Mouse (Mus musculus) kidney, postnatal 36 days (tissue): Measurements from ENCODE around the gene Kcnip1.

ENCODE experiments used
- DNase-seq, 2 experiments: peaks; one replicate each; pipeline ENCODE4 v3.0.0; 2021 to 2022; ENCODE audit warnings: mixed read lengths in 2 of 2

Kcnip1 gene

GRCm38 (mm10) chr11:33992938-33993337, at the start of gene Kcnip1:
Gene Kcnip1 (minus strand): TSS chr11:33993152.
- DNase-seq, result no peak

- DNase-seq, result no peak
Observed at GRCm38 (mm10) chr11:34040061-34040460, 47.1 kb upstream of the Kcnip1 start.

DNA sequence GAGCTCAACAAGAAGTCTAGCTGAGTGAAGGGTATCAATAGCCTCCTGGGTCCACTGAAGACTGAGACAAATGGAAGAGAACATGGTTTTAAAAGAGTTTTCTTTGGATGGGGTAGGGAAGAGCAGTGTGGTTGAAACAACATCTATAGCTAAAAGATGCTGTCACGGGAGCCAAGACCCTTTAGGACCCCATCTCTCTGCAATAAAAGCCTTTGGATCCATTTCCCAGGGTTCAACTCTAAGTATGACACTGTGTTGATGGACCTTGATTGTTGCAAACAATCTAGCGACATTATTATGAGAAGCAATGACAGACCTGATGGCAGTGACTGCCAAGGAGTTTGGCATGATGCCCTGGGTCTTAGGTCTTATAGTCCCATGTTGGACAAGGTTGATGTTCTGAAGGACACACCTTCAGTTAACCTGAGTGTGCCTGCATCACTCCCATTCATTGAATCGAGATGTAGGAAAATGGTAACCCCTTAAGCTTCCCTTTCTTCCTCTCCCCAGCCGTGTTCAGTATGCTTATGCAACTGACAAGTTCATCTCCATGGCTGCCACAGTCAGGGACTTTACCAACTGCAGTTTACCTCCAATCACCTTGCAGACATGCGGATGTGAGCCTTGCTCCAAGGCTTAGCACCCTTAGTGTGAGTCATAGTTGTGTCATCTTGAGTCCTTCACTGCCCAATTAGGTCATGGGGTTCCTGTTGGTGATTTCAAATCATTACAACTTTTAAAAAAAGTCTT, 43.1 kb upstream of the Kcnip1 start:
- DNase-seq, result no peak

GRCm38 (mm10) chr11:34034794-34035193, 41.8 kb upstream of the Kcnip1 start:
- no peak for DNase-seq

DNA sequence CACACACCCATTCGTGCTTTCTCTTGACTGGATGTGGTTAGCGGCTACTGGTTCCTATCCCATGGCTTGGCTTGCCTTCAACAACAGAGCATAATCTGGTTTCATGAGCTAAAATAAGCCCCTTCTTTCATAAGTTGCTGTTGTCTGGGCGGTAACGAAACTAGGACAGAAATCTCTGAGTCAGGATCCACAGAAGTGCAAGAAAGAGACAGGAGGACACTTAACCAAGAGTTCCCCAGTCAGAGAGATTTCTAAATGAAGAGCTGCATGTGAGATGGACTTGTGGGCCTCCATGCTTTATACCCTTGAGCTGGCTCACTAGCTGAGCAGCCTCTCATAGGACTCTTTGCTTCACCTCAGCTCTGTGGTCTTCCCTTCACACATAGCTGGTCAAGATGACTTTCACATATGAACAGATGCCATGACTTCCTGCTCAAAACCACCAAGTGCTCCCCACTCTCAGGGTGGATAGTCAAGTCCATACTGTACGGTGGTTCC, 41.1 kb upstream of the Kcnip1 start:
- no peak for DNase-seq

GRCm38 (mm10) chr11:34031015-34031805, 38.3 kb upstream of the Kcnip1 start:
- DNase-seq, result peak; percentile 14 to 19

DNA sequence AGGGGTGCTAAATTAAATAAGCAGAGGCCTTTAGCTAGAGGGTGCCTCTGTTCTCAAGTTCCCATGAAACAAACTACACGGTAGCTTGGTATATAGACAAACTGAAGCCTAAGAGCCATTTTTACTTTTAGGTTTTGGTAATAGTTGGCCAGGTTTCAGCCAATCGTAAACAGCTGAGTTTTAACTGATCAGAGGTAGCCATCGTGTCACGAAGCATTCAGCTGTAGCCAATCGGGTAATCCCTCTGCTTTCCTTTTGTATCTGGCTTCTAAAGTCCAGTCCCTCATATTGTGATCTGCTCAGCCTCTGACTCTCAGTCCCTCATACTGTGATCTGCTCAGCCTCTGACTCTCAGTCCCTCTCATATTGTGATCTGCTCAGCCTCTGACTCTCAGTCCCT, 36.7 kb upstream of the Kcnip1 start:
- no peak for DNase-seq

DNA sequence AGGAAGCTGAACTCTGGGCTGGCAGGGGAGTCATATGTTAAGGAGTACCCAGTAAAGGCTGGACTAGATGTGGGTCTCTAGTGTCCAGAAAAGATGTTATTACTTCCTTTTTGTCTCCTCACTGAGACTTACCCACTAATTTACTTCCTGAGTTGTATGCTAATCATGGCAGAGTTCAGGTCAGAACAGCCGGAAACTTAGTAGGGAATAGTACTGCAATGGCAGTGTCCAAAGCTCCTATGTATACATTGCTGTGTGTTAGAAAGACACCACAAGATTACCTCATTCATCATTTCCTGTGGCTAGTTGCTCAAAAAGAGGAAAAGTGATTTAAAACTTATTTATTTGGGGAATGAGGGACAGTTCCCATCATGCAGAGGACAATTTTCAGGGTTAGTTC, 32.1 kb upstream of the Kcnip1 start:
- no peak for DNase-seq

- DNase-seq, result no peak
Observed at GRCm38 (mm10) chr11:34012007-34012652, 19.2 kb upstream of the Kcnip1 start.

GRCm38 (mm10) chr11:34010859-34011172, 17.9 kb upstream of the Kcnip1 start:
- DNase-seq, result peak in 1 of 2 experiments; percentile 22

- no peak for DNase-seq
Observed at GRCm38 (mm10) chr11:34010133-34010858, 17.3 kb upstream of the Kcnip1 start.

- DNase-seq, result no peak
Observed at GRCm38 (mm10) chr11:34009316-34010087, 16.6 kb upstream of the Kcnip1 start.

DNA sequence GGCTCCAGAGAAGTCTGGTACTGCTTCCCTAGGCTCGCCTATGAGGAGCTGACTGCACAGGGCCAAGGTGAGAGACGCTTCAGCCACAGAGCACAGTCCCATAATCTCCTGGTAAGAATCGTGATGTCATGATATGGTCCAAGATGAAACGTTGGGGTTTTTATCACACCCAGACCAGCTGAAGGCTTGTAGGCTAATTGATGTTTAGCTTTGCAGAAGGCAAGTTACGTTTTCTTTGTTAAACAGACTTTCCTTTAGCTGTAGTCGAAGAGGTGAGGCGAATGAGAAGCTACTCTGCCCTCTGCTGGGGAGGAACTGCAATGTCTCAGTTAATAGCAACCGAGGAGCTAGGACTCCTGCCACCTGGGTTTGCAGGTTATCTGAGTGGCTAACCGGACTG, 15.8 kb upstream of the Kcnip1 start:
- DNase-seq, result peak; percentile 43 to 71

GRCm38 (mm10) chr11:34008214-34008613, 15.3 kb upstream of the Kcnip1 start:
- DNase-seq, result no peak

DNA sequence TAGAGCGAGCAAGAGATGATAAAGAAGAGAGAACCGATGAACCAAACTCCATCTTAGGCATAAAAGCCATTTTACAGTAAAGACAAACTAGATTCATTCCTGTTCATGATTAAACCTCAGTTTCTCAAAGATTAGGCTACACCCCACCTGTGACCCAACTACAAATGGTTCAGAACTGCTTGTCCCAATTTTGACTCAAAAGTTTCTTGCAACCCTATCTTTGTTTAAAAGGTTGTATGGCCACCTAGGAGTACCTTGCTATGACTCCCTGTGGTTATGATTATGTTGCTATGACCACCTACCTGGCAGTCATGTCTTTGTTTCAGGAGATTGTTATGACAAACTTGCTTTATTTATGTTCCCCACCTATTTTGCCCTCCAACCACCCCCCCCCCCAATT, 14.7 kb upstream of the Kcnip1 start:
- DNase-seq, result no peak

GRCm38 (mm10) chr11:34002593-34002965, 9.6 kb upstream of the Kcnip1 start:
- no peak for DNase-seq

DNA sequence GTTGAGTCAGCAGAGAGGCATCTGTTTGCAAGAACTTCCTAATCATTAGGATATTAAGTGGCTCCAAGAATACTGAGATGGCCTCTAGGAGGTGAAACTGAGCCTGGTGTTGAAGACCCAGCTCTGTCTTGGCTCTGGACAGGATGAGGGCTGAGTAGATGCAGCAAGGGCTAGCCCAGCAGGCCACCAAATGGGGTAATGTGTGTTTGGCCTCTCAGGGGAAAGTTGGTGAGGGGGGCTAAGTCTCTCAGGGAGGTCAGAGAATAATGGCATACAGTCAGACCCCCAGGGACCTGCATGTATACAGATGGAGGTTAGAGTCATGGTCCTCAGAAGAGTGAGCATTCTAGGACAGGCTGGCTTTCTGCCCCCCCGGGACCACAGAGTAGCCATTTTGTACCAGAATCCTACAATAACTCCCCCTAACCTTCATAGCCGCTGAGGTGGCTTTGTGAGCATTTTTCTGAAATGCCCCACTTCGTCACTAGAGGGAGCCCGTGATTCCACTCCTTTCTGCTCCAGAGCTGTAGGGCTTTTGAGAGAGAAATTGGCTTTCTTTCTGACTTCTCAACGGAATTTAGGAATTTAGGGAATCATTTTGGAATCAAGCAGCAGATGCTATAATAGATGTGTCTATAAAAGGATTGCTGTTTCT, 9.1 kb upstream of the Kcnip1 start:
- peak; percentile 16 to 77 for DNase-seq

- no peak for DNase-seq
Observed at GRCm38 (mm10) chr11:34000416-34000815, 7.5 kb upstream of the Kcnip1 start.

GRCm38 (mm10) chr11:33998244-33998643, 5.3 kb upstream of the Kcnip1 start:
- DNase-seq, result no peak

DNA sequence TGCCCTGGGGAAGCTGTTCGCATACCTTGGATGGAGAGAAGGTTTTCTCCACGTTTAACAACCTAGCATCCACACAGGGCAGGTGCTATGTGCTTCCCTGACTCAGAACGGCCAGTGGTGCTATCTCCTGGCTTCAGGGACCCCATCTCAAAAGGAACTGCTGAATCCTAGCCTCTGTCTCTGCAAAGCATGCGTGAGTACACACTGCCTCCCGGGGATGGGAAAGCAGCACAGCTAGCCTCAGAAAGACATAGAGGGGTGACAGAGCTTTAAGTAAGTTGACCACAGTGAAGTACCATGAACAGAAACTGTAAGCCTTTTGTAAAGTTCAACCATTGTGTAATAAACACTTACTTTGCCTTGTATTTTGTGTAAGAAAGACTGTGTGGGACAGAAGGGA, 544 bp upstream of the Kcnip1 start:
- no peak for DNase-seq

GRCm38 (mm10) chr11:33990002-33990401, 3.0 kb downstream of the Kcnip1 start:
- no peak for DNase-seq

GRCm38 (mm10) chr11:33986525-33986924, 6.4 kb downstream of the Kcnip1 start:
- no peak for DNase-seq
